In genomic region chr14:55486836-55487235, GRCm38 (mm10) we compare ENCODE assay signal across 40 mouse cellular contexts. TPM values are rescaled to one million over a fixed set of nuclear protein-coding genes. Genes with fewer than 3 reads are reported as not detected.
"Had no signal": no experiment of that assay in that cellular context is flagged by ENCODE, and none has a peak within 500 bp of the region (broad histone marks: within the 10 kb centered on the region; RNA-seq: fewer than 3 reads in every experiment).

No protein-coding gene starts in this region.

- H3K27me3 ChIP-seq: limb, embryonic 12.5 days; limb, embryonic 13.5 days; limb, embryonic 15.5 days; lung, embryonic 15.5 days; midbrain, embryonic 12.5 days; midbrain, embryonic 13.5 days; neural tube, embryonic 12.5 days; neural tube, embryonic 13.5 days had no signal

- ATAC-seq: liver, embryonic 12.5 days; liver, postnatal 0 days; lung, postnatal 0 days; midbrain, embryonic 13.5 days; midbrain, embryonic 16.5 days had no signal

- H3K9me3 ChIP-seq: limb, embryonic 10.5 days; limb, embryonic 12.5 days; limb, embryonic 13.5 days; limb, embryonic 15.5 days; liver, embryonic 12.5 days; liver, embryonic 13.5 days; liver, embryonic 15.5 days; lung, embryonic 15.5 days; megakaryocyte, embryonic 14.5 days; midbrain, embryonic 10.5 days; midbrain, embryonic 12.5 days; midbrain, embryonic 13.5 days; neural tube, embryonic 12.5 days; neural tube, embryonic 13.5 days had no signal

- H3K9ac ChIP-seq: limb, embryonic 12.5 days; limb, embryonic 13.5 days; limb, embryonic 15.5 days; liver, embryonic 12.5 days; liver, embryonic 13.5 days; liver, embryonic 14.5 days; liver, embryonic 15.5 days; liver, postnatal 0 days; lung, embryonic 14.5 days; lung, embryonic 15.5 days; midbrain, embryonic 12.5 days; midbrain, embryonic 13.5 days; neural tube, embryonic 12.5 days; neural tube, embryonic 13.5 days had no signal

- H3K4me2 ChIP-seq: limb, embryonic 12.5 days; limb, embryonic 13.5 days; limb, embryonic 15.5 days; liver, embryonic 11.5 days; liver, embryonic 12.5 days; liver, embryonic 13.5 days; liver, embryonic 15.5 days; lung, embryonic 14.5 days; lung, embryonic 15.5 days; midbrain, embryonic 12.5 days; midbrain, embryonic 13.5 days; neural tube, embryonic 12.5 days; neural tube, embryonic 13.5 days had no signal

- H3K36me3 ChIP-seq: midbrain, embryonic 12.5 days; midbrain, embryonic 13.5 days; neural tube, embryonic 12.5 days; neural tube, embryonic 13.5 days had no signal

- H3K4me3 ChIP-seq: limb, embryonic 10.5 days; limb, embryonic 12.5 days; limb, embryonic 13.5 days; limb, embryonic 15.5 days; liver, embryonic 12.5 days; liver, embryonic 13.5 days; liver, embryonic 15.5 days; lung, embryonic 15.5 days; megakaryocyte, embryonic 14.5 days; midbrain, embryonic 10.5 days; midbrain, embryonic 12.5 days; midbrain, embryonic 13.5 days; myocyte; neural tube, embryonic 12.5 days; neural tube, embryonic 13.5 days had no signal

- DNase-seq: left cerebral cortex, postnatal 4 days; liver; liver, embryonic 13.5 days; liver, postnatal 0 days; lung, adult 18-20 months; lung, adult 2 months; lung, embryonic 14.5 days; lung, postnatal 10 days; lung, postnatal 14 days; lung, postnatal 36 days; lung, postnatal 4 days; midbrain, embryonic 14.5 days had no signal

- H3K27ac ChIP-seq: limb, embryonic 10.5 days; limb, embryonic 12.5 days; limb, embryonic 13.5 days; limb, embryonic 15.5 days; liver, embryonic 12.5 days; liver, embryonic 13.5 days; liver, embryonic 14.5 days; liver, embryonic 15.5 days; lung, embryonic 15.5 days; macrophage; midbrain, embryonic 10.5 days; midbrain, embryonic 12.5 days; midbrain, embryonic 13.5 days; neural tube, embryonic 12.5 days; neural tube, embryonic 13.5 days had no signal

RNA-seq across cellular contexts. Expression of gene Carmil3, which starts 3.6 kb away (rescaled TPM):
- total RNA-seq: monocyte, adult 5-6 weeks had no signal

RNA-seq across cellular contexts. Expression of gene Cpne6, which starts 23.4 kb away (rescaled TPM):
- total RNA-seq: liver, adult 2 months; megakaryocyte progenitor cell, adult 5-6 weeks; megakaryocyte, adult 5-6 weeks; megakaryocyte-erythroid progenitor cell, adult 5-6 weeks; monocyte, adult 5-6 weeks had no signal
- polyA plus RNA-seq: limb, embryonic 11.5 days; liver, adult 2 months; liver, embryonic 12.5 days; liver, embryonic 15.5 days; liver, embryonic 16.5 days; liver, postnatal 0 days; lung, postnatal 0 days; macrophage; myocyte had no signal

RNA-seq across cellular contexts. Expression of gene Nrl, which starts 37.9 kb away (rescaled TPM):
- total RNA-seq: liver, adult 2 months; megakaryocyte progenitor cell, adult 5-6 weeks; megakaryocyte, adult 5-6 weeks; megakaryocyte-erythroid progenitor cell, adult 5-6 weeks; monocyte, adult 5-6 weeks had no signal
- polyA plus RNA-seq: limb, embryonic 10.5 days; limb, embryonic 11.5 days; limb, embryonic 12.5 days; limb, embryonic 13.5 days; limb, embryonic 15.5 days; liver, adult 2 months; liver, embryonic 11.5 days; liver, embryonic 12.5 days; liver, embryonic 13.5 days; liver, embryonic 14.5 days; liver, embryonic 15.5 days; liver, embryonic 16.5 days; liver, postnatal 0 days; lung, adult 2 months; lung, embryonic 14.5 days; lung, embryonic 15.5 days; lung, embryonic 16.5 days; lung, postnatal 0 days; macrophage; midbrain, embryonic 10.5 days; midbrain, embryonic 12.5 days; midbrain, embryonic 14.5 days; myocyte; neural tube, embryonic 11.5 days had no signal
